Mouse (Mus musculus) liver, embryonic 14.5 days (tissue): ENCODE data around the gene Txk. TPM values are rescaled to one million over a fixed set of nuclear protein-coding genes. Genes with fewer than 3 reads are reported as not detected.

Experiments
- ATAC-seq: fragments of 200-750 bp; cut with Nextera tagmentation; 2 replicates; pipeline ENCODE4 v1.8.0; 2017; ENCODE audit warnings: moderate number of reproducible peaks, mild to moderate bottlenecking, moderate library complexity; ENCODE audit not compliant: insufficient read depth
- DNase-seq, 3 experiments: peaks; one replicate each; pipeline ENCODE4 v3.0.0-alpha.2; 2012 to 2013; ENCODE audit warnings: low read depth in 3 of 3, low spot score in 3 of 3
- H3K27ac ChIP-seq: fragments of 300-500 bp; sonication (generic); 2 replicates; pipeline ENCODE4 v1.5.1; 2014; ENCODE audit warnings: moderate library complexity, mild to moderate bottlenecking, control low read depth, inconsistent platforms
- H3K27me3 ChIP-seq: fragments of 300-500 bp; sonication (generic); 2 replicates; pipeline ENCODE4 v1.6.1; 2014; ENCODE audit warnings: mild to moderate bottlenecking, low read length, moderate library complexity; ENCODE audit not compliant: control insufficient read depth, insufficient read depth
- H3K36me3 ChIP-seq: fragments of 300-500 bp; sonication (generic); replicated peaks from 2 replicates; pipeline ENCODE4 v1.6.1; 2014; ENCODE audit warnings: low read depth; ENCODE audit not compliant: control insufficient read depth, insufficient read depth
- H3K4me1 ChIP-seq, 2 experiments: fragments of 200-500 bp in 1 of 2; fragments of 300-500 bp in 1 of 2; sonication (generic) in 1 of 2; replicated peaks; 2 replicates each; pipeline ENCODE4 v1.6.1; 2012 to 2014; ENCODE audit warnings: antibody characterized with exemption in 1 of 2, inconsistent platforms in 1 of 2, low read length in 1 of 2; ENCODE audit not compliant: control insufficient read depth in 2 of 2, insufficient read depth in 2 of 2
- H3K4me2 ChIP-seq: fragments of 300-500 bp; sonication (generic); 2 replicates; pipeline ENCODE4 v1.6.1; 2014; ENCODE audit warnings: low read depth, mild to moderate bottlenecking, control low read depth, moderate library complexity
- H3K4me3 ChIP-seq, 2 experiments: fragments of 200-500 bp in 1 of 2; fragments of 300-500 bp in 1 of 2; sonication (generic) in 1 of 2; 2 replicates each; pipeline ENCODE4 v1.5.1; 2012 to 2014; ENCODE audit warnings: low read depth in 2 of 2, low read length in 2 of 2, mild to moderate bottlenecking in 2 of 2, control low read depth in 1 of 2, inconsistent platforms in 1 of 2, moderate library complexity in 1 of 2; ENCODE audit not compliant: insufficient read depth in 1 of 2
- H3K9ac ChIP-seq: fragments of 300-500 bp; sonication (generic); replicated peaks from 2 replicates; pipeline ENCODE4 v1.6.1; 2014; ENCODE audit warnings: mild to moderate bottlenecking, control low read depth, moderate library complexity
- H3K9me3 ChIP-seq: fragments of 300-500 bp; sonication (generic); 2 replicates; pipeline ENCODE4 v1.6.1; 2016; ENCODE audit warnings: low read length, mixed read lengths; ENCODE audit not compliant: control insufficient read depth
- CTCF ChIP-seq: IDR thresholded peaks from 2 replicates; pipeline ENCODE4 v1.5.1; 2016; ENCODE audit warnings: antibody characterized with exemption, low read depth, control low read depth
- EP300 ChIP-seq: IDR thresholded peaks from 2 replicates; pipeline ENCODE4 v1.6.1; 2016; ENCODE audit warnings: antibody characterized with exemption, low read depth
- WGBS: fragments of 180-500 bp; shearing (Covaris S2); extraction: QIAGEN DNeasy Blood & Tissue Kit; methylation state at CpG from one replicate; pipeline ENCODE4 v1.1.7; 2014; ENCODE audit not compliant: insufficient replicate concordance; 5-methylcytosine and 5-hydroxymethylcytosine counted together
- polyA plus RNA-seq, 2 experiments: library from polyadenylated mRNA; depleted of rRNA in 1 of 2; stranded (reverse) in 1 of 2; unstranded in 1 of 2; fragments of >200 nt; fragmentation: Nextera tagmentation in 1 of 2; extraction: Ambion mirVana in 1 of 2; gene quantifications; 2 replicates each; pipeline versions ENCODE4 v1.2.1 to v1.2.3; 2012 to 2014

Gene Txk
- polyA plus RNA-seq, 2 experiments = 0.01 TPM; not detected in 1

GRCm38 (mm10) chr5:72732885-72733284 is 19.7 kb downstream of the Txk start:
- DNase-seq (no peak), ATAC-seq (no peak)
- no peak overlapping the region for H3K27ac ChIP-seq
- no peaks in the 10 kb centered on the region for H3K9me3 ChIP-seq
- no peak for TF ChIP-seq CTCF
- TF ChIP-seq EP300 = no peak
- H3K27me3 ChIP-seq = no peaks in the 10 kb centered on the region
- H3K4me3 ChIP-seq = no peak overlapping the region
- WGBS = 67% methylated on average over 1 of the region's 1 CpGs
- H3K4me1 ChIP-seq = no peaks in the 10 kb centered on the region; a peak in 1 of 4 replicates
- no peak overlapping the region for H3K4me2 ChIP-seq
- H3K9ac ChIP-seq = no peak overlapping the region
- H3K36me3 ChIP-seq = no peaks in the 10 kb centered on the region

- Histone ChIP-seq H3K4me2 (no peak overlapping the region), H3K9ac (no peak overlapping the region), H3K4me3 (no peak overlapping the region), H3K27me3 (no peaks in the 10 kb centered on the region), H3K9me3 (no peaks in the 10 kb centered on the region), H3K27ac (no peak overlapping the region), H3K4me1 (no peaks in the 10 kb centered on the region), H3K36me3 (no peaks in the 10 kb centered on the region)
- TF ChIP-seq CTCF (no peak), EP300 (no peak)
- WGBS = 44% methylated on average over 3 of the region's 3 CpGs
- DNase-seq (no peak), ATAC-seq (no peak)
Observed at GRCm38 (mm10) chr5:72725404-72725803, 27.2 kb downstream of the Txk start.

GRCm38 (mm10) chr5:72723429-72723828 is 29.1 kb downstream of the Txk start:
- no peak for TF ChIP-seq EP300
- TF ChIP-seq CTCF = no peak
- no peak for ATAC-seq
- Histone ChIP-seq H3K4me2 (no peak overlapping the region), H3K27ac (no peak overlapping the region), H3K4me3 (no peak overlapping the region), H3K4me1 (no peaks in the 10 kb centered on the region), H3K9ac (no peak overlapping the region), H3K36me3 (no peaks in the 10 kb centered on the region), H3K9me3 (no peaks in the 10 kb centered on the region), H3K27me3 (no peaks in the 10 kb centered on the region)
- DNase-seq = no peak
- WGBS = 8% methylated on average over 2 of the region's 2 CpGs

GRCm38 (mm10) chr5:72720587-72720986 is 32.0 kb downstream of the Txk start:
- Histone ChIP-seq H3K9me3 (no peaks in the 10 kb centered on the region), H3K4me2 (no peak overlapping the region), H3K27ac (no peak overlapping the region), H3K36me3 (no peaks in the 10 kb centered on the region), H3K9ac (no peak overlapping the region), H3K4me3 (no peak overlapping the region), H3K27me3 (no peaks in the 10 kb centered on the region), H3K4me1 (no peaks in the 10 kb centered on the region)
- TF ChIP-seq EP300 (no peak), CTCF (peak; percentile 59)
- DNase-seq (no peak), ATAC-seq (no peak)
- 50% methylated on average over 7 of the region's 7 CpGs for WGBS

GRCm38 (mm10) chr5:72710572-72711278 is 41.9 kb downstream of the Txk start:
- no peak overlapping the region for H3K27ac ChIP-seq
- H3K4me3 ChIP-seq = no peak overlapping the region
- no peaks in the 10 kb centered on the region for H3K9me3 ChIP-seq
- H3K27me3 ChIP-seq = no peaks in the 10 kb centered on the region
- WGBS = 20% methylated on average over 4 of the region's 4 CpGs
- H3K36me3 ChIP-seq = no peaks in the 10 kb centered on the region
- no peak for TF ChIP-seq EP300
- TF ChIP-seq CTCF = peak; percentile 72
- no peak overlapping the region for H3K4me2 ChIP-seq
- ATAC-seq = no peak
- no peak overlapping the region for H3K9ac ChIP-seq
- no peaks in the 10 kb centered on the region for H3K4me1 ChIP-seq
- DNase-seq = peak; percentile 6 to 26 (median 17)
